Mouse (Mus musculus) mesoderm, embryonic 11.5 days (tissue): ENCODE data around the gene Camkv.

Experiments
- DNase-seq: peaks from one replicate; pipeline ENCODE4 v3.0.0-alpha.2; 2012; ENCODE audit warnings: low read depth, low spot score

Camkv gene

GRCm38 (mm10) chr9:107923021-107923420 is 12.5 kb upstream of the Camkv start:
- DNase-seq, result no peak

- DNase-seq, result no peak
Observed at GRCm38 (mm10) chr9:107923956-107924355, 11.5 kb upstream of the Camkv start.

GRCm38 (mm10) chr9:107925251-107925650 is 10.2 kb upstream of the Camkv start:
- DNase-seq, result no peak

GRCm38 (mm10) chr9:107926920-107927420 is 8.5 kb upstream of the Camkv start:
- no peak for DNase-seq

- DNase-seq, result no peak
Observed at GRCm38 (mm10) chr9:107927749-107928148, 7.7 kb upstream of the Camkv start.

GRCm38 (mm10) chr9:107928169-107928568 is 7.3 kb upstream of the Camkv start, which contains the start of gene Actl11:
TSS of gene Actl11 (plus strand) at chr9:107928469.
- DNase-seq, result no peak

GRCm38 (mm10) chr9:107932221-107932620 is 3.3 kb upstream of the Camkv start:
- no peak for DNase-seq

GRCm38 (mm10) chr9:107934146-107934545 is 1.3 kb upstream of the Camkv start:
- no peak for DNase-seq

GRCm38 (mm10) chr9:107935790-107936214 is 328 bp downstream of the Camkv start:
- peak; percentile 46 for DNase-seq

- DNase-seq, result no peak
Observed at GRCm38 (mm10) chr9:107936215-107936822, 845 bp downstream of the Camkv start.

GRCm38 (mm10) chr9:107936831-107937230 is 1.4 kb downstream of the Camkv start:
- DNase-seq, result no peak

GRCm38 (mm10) chr9:107947241-107948194 is 12.0 kb downstream of the Camkv start:
- DNase-seq, result no peak

- no peak for DNase-seq
Observed at GRCm38 (mm10) chr9:107949184-107949921, 13.9 kb downstream of the Camkv start.

GRCm38 (mm10) chr9:107949922-107950235 is 14.4 kb downstream of the Camkv start, which contains the start of gene Traip:
TSS of gene Traip (plus strand) at chr9:107950136.
- DNase-seq, result no peak

GRCm38 (mm10) chr9:107950460-107951355 is 15.2 kb downstream of the Camkv start:
- DNase-seq, result peak; percentile 93

GRCm38 (mm10) chr9:107955613-107956289 is 20.3 kb downstream of the Camkv start:
- DNase-seq, result no peak

- DNase-seq, result no peak
Observed at GRCm38 (mm10) chr9:107957141-107957540, 21.7 kb downstream of the Camkv start.

- DNase-seq, result no peak
Observed at GRCm38 (mm10) chr9:107959896-107960295, 24.4 kb downstream of the Camkv start.

- DNase-seq, result no peak
Observed at GRCm38 (mm10) chr9:107960928-107961327, 25.5 kb downstream of the Camkv start.

- DNase-seq, result no peak
Observed at GRCm38 (mm10) chr9:107961351-107961762, 25.9 kb downstream of the Camkv start.
